Mouse (Mus musculus) embryo, embryonic 10.5 days (tissue): Measurements from ENCODE around the gene Gm5862.
A peak's percentile ranks its signal among the peaks of the same experiment; 100 is the strongest.
"Not testable (repeated sequence)": the region's sequence is repeated elsewhere in the genome, so short reads cannot be mapped to it uniquely, and the experiment has no call there.

Experiments used
- DNase-seq: peaks from one replicate; pipeline ENCODE4 v3.0.0-alpha.2; 2015; ENCODE audit warnings: low spot score

Gene Gm5862

GRCm38 (mm10) chr5:26022816-26023215 lies at the start of gene Gm5862:
Gm5862 (minus strand) TSS chr5:26022916.
- DNase-seq = not testable (repeated sequence)

DNA sequence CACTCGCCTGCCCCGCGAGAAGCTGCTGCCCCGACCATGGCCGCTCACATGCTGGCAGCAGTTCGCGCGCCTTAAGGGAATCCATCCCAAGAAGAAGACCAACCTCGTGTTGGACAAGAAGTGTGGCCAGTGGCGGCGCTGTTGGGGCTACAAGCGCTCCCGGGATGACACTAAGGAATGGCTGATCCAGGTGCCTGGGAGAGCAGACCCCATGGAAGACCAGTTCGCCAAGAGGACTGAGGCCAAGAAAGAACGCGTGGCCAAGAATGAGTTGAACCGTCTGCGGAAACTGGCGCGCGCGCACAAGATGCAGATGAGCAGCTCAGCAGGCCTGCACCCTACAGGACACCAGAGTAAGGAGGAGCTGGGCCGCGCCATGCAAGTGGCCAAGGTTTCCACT lies 48.0 kb upstream of the Gm5862 start:
- DNase-seq = no peak

GRCm38 (mm10) chr5:26058481-26058880 lies 35.8 kb upstream of the Gm5862 start, which contains the start of gene Gm7347:
Gm7347 (minus strand) TSS chr5:26058581.
- DNase-seq = not testable (repeated sequence)

DNA sequence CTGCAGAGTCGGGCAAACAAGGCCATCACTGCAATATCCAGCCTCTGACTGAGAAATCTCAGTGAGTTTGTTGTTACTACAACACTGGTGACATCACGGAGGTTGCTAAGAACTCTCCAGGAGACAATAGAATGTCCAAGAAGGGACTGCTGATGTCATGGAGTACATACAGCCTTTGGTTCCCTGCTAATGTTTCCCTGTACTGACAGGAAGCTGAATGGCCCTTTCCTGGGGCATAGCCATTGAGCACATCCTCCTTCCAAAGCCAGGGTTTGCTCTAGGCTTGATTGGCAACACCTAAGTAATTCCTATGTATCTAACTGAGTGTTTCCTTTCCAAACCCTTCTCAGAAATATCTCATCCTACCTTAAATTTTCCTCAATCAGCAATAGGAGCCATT lies 16.7 kb upstream of the Gm5862 start, which contains the start of gene Speer4a:
Speer4a (minus strand) TSS at position 101 of the 400 bp plus-strand sequence.
- DNase-seq = not testable (repeated sequence)

- not testable (repeated sequence) for DNase-seq
Observed at GRCm38 (mm10) chr5:26007697-26008096, 15.0 kb downstream of the Gm5862 start.

DNA sequence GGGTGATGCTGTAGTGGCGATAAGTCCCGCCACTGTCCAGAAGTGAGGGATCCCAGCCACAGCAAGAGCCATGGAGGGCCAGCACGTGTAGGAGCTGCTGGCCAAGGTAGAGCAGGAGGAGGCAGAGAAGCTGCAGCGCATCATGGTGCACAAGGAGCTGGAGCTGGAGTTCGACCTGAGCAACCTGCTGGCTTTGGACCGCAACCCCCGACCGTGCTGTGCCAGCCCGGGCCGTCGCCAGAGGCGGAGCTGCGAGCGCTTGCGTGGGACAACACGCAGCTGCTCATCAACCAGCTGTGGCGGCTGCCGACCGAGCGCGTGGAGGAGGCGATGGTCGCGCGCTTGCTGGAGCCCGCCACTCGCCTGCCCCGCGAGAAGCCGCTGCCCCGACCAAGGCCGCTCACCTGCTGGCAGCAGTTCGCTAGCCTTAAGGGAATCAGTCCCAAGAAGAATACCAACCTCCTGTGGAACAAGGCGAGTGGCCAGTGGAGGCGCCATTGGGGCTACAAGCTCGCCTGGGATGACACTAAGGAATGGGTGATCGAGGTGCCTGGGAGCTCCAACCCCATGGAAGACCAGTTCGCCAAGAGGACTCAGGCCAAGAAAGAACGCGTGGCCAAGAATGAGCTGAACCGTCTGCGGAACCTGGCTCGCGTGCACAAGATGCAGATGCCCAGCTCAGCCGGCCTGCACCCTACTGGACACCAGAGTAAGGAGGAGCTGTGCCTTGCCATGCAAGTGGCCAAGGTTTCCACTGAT lies 15.6 kb downstream of the Gm5862 start:
- peak; percentile 72 for DNase-seq

DNA sequence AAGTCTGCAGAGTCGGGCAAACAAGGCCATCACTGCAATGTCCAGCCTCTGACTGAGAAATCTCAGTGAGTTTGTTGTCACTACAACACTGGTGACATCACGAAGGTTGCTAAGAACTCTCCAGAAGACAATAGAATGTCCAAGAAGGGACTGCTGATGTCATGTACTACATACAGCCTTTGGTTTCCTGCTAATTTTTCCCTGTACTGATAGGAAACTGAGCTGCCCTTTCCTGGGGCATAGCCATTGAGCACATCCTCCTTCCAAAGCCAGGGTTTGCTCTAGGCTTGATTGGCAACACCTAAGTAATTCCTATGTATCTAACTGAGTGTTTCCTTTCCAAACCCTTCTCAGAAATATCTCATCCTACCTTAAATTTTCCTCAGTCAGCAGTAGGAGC lies 18.0 kb downstream of the Gm5862 start, which contains the start of gene Gm1979:
Gm1979 (minus strand) TSS at position 101 of the 400 bp plus-strand sequence.
- DNase-seq = not testable (repeated sequence)

DNA sequence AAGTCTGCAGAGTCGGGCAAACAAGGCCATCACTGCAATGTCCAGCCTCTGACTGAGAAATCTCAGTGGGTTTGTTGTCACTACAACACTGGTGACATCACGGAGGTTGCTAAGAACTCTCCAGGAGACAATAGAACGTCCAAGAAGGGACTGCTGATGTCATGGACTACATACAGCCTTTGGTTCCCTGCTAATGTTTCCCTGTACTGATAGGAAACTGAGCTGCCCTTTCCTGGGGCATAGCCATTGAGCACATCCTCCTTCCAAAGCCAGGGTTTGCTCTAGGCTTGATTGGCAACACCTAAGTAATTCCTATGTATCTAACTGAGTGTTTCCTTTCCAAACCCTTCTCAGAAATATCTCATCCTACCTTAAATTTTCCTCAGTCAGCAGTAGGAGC lies 34.2 kb downstream of the Gm5862 start, which contains the start of gene Gm21698:
Gm21698 (minus strand) TSS at position 101 of the 400 bp plus-strand sequence.
- DNase-seq = not testable (repeated sequence)

GRCm38 (mm10) chr5:25972563-25972962 lies 50.2 kb downstream of the Gm5862 start, which contains the start of gene Gm21680:
Gm21680 (minus strand) TSS chr5:25972663.
- not testable (repeated sequence) for DNase-seq
